Mouse (Mus musculus) embryonic facial prominence, embryonic 11.5 days (tissue): ENCODE results near the gene Nkd2. TPM values are rescaled to one million over a fixed set of nuclear protein-coding genes. Genes with fewer than 3 reads are reported as not detected.

Source experiments
- ATAC-seq: fragments of 200-750 bp; cut with Nextera tagmentation; replicated peaks from 2 replicates; pipeline ENCODE4 v1.8.0; 2017; ENCODE audit warnings: low read depth; ENCODE audit not compliant: insufficient number of reproducible peaks, low FRiP score, low TSS enrichment
- DNase-seq: peaks from one replicate; pipeline ENCODE4 v3.0.0-alpha.2; 2015; ENCODE audit warnings: low spot score
- H3K27ac ChIP-seq: fragments of 300-500 bp; sonication (generic); replicated peaks from 2 replicates; pipeline ENCODE4 v1.5.1; 2014; ENCODE audit warnings: mild to moderate bottlenecking, low read depth, low read length, control low read depth
- H3K27me3 ChIP-seq: fragments of 300-500 bp; sonication (generic); 2 replicates; pipeline ENCODE4 v1.6.1; 2014; ENCODE audit warnings: mild to moderate bottlenecking, low read length, moderate library complexity, mixed read lengths; ENCODE audit not compliant: control insufficient read depth, insufficient read depth
- H3K36me3 ChIP-seq: fragments of 300-500 bp; sonication (generic); replicated peaks from 2 replicates; pipeline ENCODE4 v1.6.1; 2014; ENCODE audit warnings: low read depth, mild to moderate bottlenecking, low read length, moderate library complexity, mixed read lengths; ENCODE audit not compliant: control insufficient read depth, insufficient read depth
- H3K4me1 ChIP-seq: fragments of 300-500 bp; sonication (generic); 2 replicates; pipeline ENCODE4 v1.6.1; 2014; ENCODE audit warnings: low read length, mixed read lengths; ENCODE audit not compliant: control insufficient read depth, insufficient read depth
- H3K4me2 ChIP-seq: fragments of 300-500 bp; sonication (generic); 2 replicates; pipeline ENCODE4 v1.6.1; 2014; ENCODE audit warnings: low read depth, mild to moderate bottlenecking, control low read depth, low read length, moderate library complexity
- H3K4me3 ChIP-seq: fragments of 300-500 bp; sonication (generic); 2 replicates; pipeline ENCODE4 v1.5.1; 2014; ENCODE audit warnings: low read depth, low read length, control low read depth
- H3K9ac ChIP-seq: fragments of 300-500 bp; sonication (generic); replicated peaks from 2 replicates; pipeline ENCODE4 v1.6.1; 2014; ENCODE audit warnings: mild to moderate bottlenecking, control low read depth, low read length
- H3K9me3 ChIP-seq: fragments of 300-500 bp; sonication (generic); replicated peaks from 2 replicates; pipeline ENCODE4 v1.6.1; 2016; ENCODE audit warnings: mild to moderate bottlenecking, low read length, inconsistent platforms, mixed read lengths; ENCODE audit not compliant: control insufficient read depth
- WGBS: fragments of 180-500 bp; shearing (Covaris S2); extraction: QIAGEN DNeasy Blood & Tissue Kit; methylation state at CpG from one replicate; pipeline ENCODE4 v1.1.7; 2014; 5-methylcytosine and 5-hydroxymethylcytosine counted together
- polyA plus RNA-seq: library from polyadenylated mRNA; unstranded; fragments of >200 nt; fragmentation: Nextera tagmentation; extraction: Ambion mirVana; gene quantifications from 2 replicates; pipeline ENCODE4 v1.2.1, GENCODE M21; 2014

Gene Nkd2
- polyA plus RNA-seq, 1 experiment from 2014 or later: 20.2 TPM

DNA sequence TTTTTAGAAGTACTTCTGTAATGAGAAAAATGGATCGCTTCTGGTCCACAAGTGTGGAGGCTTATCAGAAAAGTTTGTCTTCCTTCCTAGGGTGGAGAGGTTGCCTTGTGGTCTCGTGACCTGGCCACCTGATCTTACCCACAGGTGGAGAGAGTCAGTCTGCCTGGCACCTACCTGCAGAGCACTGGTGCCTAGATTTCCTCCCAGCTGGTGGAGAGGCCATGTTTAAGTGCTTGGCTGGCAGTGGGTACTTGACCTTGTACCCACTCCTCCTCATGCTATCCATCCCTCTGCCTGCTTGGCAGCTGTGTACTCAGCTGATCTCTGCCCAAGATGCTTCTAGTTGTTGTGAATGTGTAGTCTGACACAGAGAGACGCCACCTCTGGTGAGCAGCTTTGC lies 69.9 kb downstream of the Nkd2 start:
- no peak overlapping the region for H3K9ac ChIP-seq
- DNase-seq (no peak), ATAC-seq (no peak)
- no peak overlapping the region for H3K27ac ChIP-seq
- H3K9me3 ChIP-seq: no peaks in the 10 kb centered on the region
- H3K4me2 ChIP-seq: no peak overlapping the region
- H3K4me3 ChIP-seq: no peak overlapping the region
- no peaks in the 10 kb centered on the region for H3K27me3 ChIP-seq
- H3K4me1 ChIP-seq: no peaks in the 10 kb centered on the region; the same call in 1 of the 2 replicates
- WGBS: 80% methylated on average over 3 of the region's 3 CpGs
- no peaks in the 10 kb centered on the region; the same call in 1 of the 2 replicates for H3K36me3 ChIP-seq

DNA sequence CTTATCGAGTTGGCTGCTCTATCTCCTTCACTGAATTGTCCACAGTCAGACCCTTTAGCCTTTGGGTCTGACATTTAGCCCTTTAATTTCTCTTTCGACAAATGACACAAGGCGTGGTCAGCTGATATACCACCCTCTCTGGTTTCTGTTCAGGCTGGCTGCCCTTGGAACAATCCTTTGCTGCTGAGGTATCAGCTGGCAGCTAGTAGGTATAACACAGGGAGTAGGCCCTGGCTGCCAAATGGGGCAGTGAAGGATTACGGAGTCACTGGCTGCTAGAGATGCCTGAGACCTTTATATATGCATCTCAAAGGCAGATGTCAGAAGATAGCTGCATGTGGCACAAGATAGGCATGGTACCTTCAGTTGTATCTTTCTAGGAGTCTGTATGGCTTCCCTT lies 71.6 kb downstream of the Nkd2 start:
- Histone ChIP-seq H3K9ac (no peak overlapping the region), H3K9me3 (no peaks in the 10 kb centered on the region), H3K4me3 (no peak overlapping the region), H3K4me2 (no peak overlapping the region), H3K27me3 (no peaks in the 10 kb centered on the region), H3K4me1 (no peaks in the 10 kb centered on the region; the same call in 1 of the 2 replicates), H3K27ac (no peak overlapping the region), H3K36me3 (no peaks in the 10 kb centered on the region; the same call in 1 of the 2 replicates)
- ATAC-seq (no peak), DNase-seq (no peak)
- 79% methylated on average over 4 of the region's 4 CpGs for WGBS

DNA sequence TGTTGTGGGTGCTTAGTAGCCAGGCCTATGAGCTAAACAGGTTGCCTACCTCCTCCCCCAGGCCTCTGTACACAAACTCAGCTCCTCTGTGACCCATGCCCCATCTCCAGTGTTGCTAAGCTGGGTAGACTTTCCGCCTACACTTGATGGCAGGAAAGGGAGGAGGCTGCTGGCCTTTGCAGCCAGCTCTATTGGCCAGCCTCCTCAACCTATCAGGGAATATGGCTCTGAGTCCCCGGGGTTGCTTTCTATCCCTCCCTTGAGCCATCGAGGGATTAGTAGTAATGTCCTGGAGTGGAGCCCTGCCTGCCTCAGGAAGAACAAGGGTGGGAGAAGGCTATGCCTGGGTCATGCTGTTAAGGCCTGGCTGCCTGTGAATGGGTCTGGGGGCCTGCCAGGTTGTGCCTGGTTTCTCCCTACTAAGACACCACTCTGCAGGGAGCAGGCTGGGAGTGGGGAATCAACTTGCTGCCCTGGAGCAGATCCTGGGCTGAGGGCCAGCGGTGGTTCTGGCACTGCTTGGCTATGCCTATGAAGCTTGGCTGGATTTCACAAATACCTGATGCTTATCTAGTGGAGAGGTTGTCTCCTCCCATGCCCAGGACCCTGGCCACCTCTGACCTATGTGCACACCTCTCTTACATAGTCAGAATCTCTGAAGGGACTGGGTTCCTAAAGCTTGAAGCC lies 73.8 kb downstream of the Nkd2 start:
- WGBS: 65% methylated on average over 4 of the region's 4 CpGs
- Histone ChIP-seq H3K9ac (no peak overlapping the region), H3K4me3 (no peak overlapping the region), H3K27ac (no peak overlapping the region), H3K4me1 (no peaks in the 10 kb centered on the region; the same call in 1 of the 2 replicates), H3K4me2 (no peak overlapping the region), H3K36me3 (no peaks in the 10 kb centered on the region), H3K9me3 (no peaks in the 10 kb centered on the region), H3K27me3 (no peaks in the 10 kb centered on the region)
- ATAC-seq: 0 out of 2 replicates have a peak, but pooled peaks have one; percentile 12
- no peak for DNase-seq

DNA sequence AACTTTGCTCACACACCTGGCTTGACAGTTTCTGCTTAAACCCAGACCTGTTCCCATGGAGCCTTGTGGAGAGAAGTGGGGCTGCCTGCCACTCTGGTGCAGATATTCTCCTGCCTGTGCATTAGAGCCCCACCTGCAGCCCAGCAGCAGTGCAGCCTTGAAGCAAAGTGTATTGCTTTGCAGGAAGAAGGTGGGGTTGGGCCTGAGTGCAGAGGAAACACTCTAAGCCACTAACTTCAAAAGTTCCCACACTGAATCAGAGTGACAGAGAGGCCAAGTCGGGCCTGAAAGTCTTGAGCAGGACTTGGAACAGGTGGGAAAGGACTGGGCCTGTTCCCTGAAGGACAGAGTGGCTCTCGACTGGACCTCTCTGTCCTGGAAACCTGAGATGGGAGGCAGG lies 74.8 kb downstream of the Nkd2 start:
- ATAC-seq (no peak), DNase-seq (no peak)
- Histone ChIP-seq H3K36me3 (no peaks in the 10 kb centered on the region), H3K27ac (0 out of 2 replicates have a peak overlapping the region, but pooled peaks have one; percentile 20), H3K27me3 (no peaks in the 10 kb centered on the region), H3K4me2 (no peak overlapping the region), H3K4me3 (no peak overlapping the region), H3K9ac (no peak overlapping the region), H3K4me1 (no peaks in the 10 kb centered on the region; the same call in 1 of the 2 replicates), H3K9me3 (no peaks in the 10 kb centered on the region)
- 41% methylated on average over 2 of the region's 2 CpGs for WGBS

DNA sequence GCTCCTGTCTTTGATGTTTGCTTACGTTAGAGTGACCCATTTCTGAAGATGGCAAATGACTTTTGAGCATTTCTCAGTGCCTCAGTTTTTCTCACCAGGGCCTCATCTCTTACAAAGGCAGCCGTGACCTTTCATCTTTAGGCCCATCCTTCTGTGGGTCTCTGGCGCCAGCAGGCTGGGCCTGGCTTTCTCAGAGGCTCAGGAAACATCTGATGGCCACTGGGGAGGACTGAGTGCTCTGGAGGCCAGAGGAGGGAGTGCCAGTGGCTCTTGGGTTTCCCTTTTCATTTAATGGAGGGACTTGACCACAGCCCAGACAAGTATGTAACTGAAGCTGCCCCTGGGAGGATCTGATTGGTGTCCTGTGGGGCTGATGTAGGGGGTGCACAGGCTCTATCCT lies 76.3 kb downstream of the Nkd2 start:
- no peaks in the 10 kb centered on the region; the same call in 1 of the 2 replicates for H3K4me1 ChIP-seq
- H3K36me3 ChIP-seq: no peaks in the 10 kb centered on the region
- H3K9ac ChIP-seq: no peak overlapping the region
- 40% methylated on average over 3 of the region's 3 CpGs for WGBS
- H3K4me3 ChIP-seq: no peak overlapping the region
- ATAC-seq (no peak), DNase-seq (no peak)
- no peaks in the 10 kb centered on the region for H3K27me3 ChIP-seq
- no peak overlapping the region for H3K4me2 ChIP-seq
- no peaks in the 10 kb centered on the region for H3K9me3 ChIP-seq
- no peak overlapping the region for H3K27ac ChIP-seq

DNA sequence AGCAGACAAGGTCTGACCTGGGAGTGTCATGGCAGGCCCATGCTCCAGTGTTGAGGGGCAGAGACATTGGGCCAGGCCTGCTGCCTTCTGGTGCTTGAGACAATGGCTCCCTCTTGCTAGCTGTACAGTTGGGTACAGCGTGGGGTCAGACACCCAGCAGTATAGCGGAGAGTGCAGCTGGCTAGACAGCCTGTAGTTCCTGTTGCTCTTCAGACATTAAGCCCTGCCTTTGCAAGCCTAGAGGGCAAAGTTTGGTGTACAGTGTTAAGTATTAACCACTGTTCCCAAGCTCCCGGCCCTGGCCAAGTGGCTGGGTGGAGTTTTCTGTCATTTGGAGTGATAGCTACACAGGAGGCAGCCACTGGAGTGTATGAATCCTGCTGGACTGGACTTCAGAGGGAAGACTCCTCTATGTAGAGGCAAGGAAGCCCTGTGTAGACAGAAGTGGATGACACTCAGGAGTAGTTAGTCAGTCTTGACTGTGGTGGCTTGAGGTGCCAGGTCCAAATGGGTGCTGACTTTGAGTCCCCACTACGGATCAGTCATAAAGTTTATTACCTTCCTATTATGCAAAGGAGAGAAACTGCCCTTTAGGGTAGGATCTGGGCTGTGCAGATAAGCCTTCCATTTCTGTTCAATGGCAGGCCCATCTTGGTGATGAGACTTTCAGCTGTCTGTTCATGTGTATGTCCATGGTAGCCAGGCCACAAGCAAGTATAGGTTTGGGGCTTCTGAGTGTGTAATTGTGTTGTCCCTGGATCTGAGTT lies 77.3 kb downstream of the Nkd2 start:
- Histone ChIP-seq H3K4me2 (no peak overlapping the region), H3K27me3 (no peaks in the 10 kb centered on the region), H3K4me1 (no peaks in the 10 kb centered on the region; the same call in 1 of the 2 replicates), H3K27ac (no peak overlapping the region), H3K36me3 (no peaks in the 10 kb centered on the region), H3K9me3 (no peaks in the 10 kb centered on the region), H3K4me3 (no peak overlapping the region), H3K9ac (no peak overlapping the region)
- DNase-seq (no peak), ATAC-seq (no peak)
- WGBS: 83% methylated on average over 4 of the region's 4 CpGs

Other genes starting within 250 kb of the Nkd2 start
- 110 and 124 TPM in 2 replicates for gene Clptm1l, start 243.6 kb downstream of the Nkd2 start, polyA plus RNA-seq
- gene Tert, start 220.7 kb downstream of the Nkd2 start, polyA plus RNA-seq: 3.3 and 3.8 TPM in 2 replicates
- gene Slc6a18, start 169.6 kb downstream of the Nkd2 start, polyA plus RNA-seq: not detected in 2 replicates
- 0.08 and 0.32 TPM in 2 replicates for gene Slc6a19, start 142.8 kb downstream of the Nkd2 start, polyA plus RNA-seq
- 39.6 TPM in 2 replicates for gene Slc12a7, start 114.5 kb downstream of the Nkd2 start, polyA plus RNA-seq
- gene Trip13, start 90.2 kb upstream of the Nkd2 start, polyA plus RNA-seq: 65.1 and 67.4 TPM in 2 replicates
- 62.6 and 66.3 TPM in 2 replicates for gene Brd9, start 90.2 kb upstream of the Nkd2 start, polyA plus RNA-seq
- not detected in 2 replicates for gene Zdhhc11, start 116.2 kb upstream of the Nkd2 start, polyA plus RNA-seq
- 1.7 and 1.8 TPM in 2 replicates for gene Tppp, start 161.8 kb upstream of the Nkd2 start, polyA plus RNA-seq
- gene Cep72, start 214.7 kb upstream of the Nkd2 start, polyA plus RNA-seq: 19.4 and 25.2 TPM in 2 replicates